Mouse (Mus musculus) thymus, postnatal 14 days (tissue): ENCODE measurements around the gene Nop16.

Experiments used
- DNase-seq: peaks from one replicate; pipeline ENCODE4 v3.0.0; 2021

Gene Nop16

DNA sequence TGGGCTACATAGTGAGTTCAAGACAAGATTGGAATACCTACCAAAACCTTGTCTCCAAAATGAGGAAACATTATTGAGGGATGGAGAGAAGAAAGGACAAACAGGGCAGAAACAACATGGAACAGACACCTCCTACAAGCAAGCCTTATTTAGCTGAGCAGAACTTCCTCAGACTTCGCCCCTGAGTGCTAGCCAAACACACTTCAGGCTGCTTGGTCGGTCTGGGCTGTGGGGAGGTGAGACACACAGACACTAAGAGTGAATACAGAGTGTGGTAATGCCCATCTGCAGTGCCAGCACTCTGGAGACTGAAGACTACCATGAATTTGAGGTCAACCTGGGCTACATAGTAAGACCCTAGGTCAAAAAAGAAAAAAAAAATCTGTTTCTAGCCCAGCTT is 30.2 kb downstream of the Nop16 start:
- no peak for DNase-seq

DNA sequence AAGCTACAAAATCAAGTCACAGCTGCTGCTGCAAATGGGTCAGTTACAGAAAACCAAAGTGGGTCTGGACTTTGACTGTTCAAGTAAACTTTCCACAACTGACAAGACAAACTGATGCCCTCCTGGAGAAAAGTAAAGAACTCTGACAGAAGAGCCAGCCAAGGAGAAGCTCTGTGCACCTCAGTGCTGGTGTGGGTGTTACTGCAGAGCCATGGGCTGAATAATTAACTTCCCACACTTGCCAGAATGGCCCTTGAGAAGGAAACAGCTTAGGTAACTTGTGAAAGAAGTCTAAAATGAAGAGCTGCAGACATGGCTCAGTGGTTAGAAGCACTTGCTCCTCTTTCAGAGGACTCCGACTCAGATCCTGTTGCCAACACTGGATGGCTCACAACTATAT is 32.2 kb downstream of the Nop16 start:
- no peak for DNase-seq

DNA sequence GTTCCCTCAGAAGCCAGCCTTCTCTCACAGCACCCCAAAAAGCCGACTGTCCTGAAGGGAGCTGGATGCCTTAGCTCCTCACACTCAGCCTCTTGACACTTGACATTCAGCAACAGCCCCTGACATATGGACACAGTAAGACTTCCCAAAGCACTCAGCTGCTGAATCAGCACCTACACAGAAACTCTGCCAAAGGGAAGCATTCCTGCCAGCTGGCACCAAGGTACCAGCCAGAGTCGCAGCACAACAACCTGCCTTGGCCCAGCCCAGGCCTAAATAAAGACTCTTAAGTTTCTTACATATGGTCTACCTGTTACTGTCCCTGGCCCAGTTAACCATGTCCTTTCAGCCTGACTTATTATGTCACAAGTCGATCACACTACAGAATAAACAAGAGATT is 33.1 kb downstream of the Nop16 start:
- no peak for DNase-seq

DNA sequence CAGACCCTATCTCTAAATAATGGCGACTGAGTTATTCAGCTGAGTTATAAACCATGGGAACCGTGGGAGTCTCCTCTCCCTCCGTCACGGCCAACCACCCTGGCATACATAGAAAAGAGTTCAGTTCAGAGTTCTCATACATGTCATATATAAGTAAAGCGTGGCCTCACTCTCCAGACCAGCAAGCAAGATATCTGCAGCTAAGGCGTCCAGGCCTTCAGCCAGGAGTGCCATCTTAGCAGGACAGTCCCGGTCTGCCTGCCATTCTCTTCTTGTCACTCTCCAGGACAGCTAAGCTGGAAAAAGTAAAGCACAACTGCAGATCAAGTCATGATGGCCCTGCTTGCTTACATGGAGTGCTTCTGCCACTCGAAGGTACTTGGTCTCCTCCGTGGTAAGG is 33.7 kb downstream of the Nop16 start:
- no peak for DNase-seq

DNA sequence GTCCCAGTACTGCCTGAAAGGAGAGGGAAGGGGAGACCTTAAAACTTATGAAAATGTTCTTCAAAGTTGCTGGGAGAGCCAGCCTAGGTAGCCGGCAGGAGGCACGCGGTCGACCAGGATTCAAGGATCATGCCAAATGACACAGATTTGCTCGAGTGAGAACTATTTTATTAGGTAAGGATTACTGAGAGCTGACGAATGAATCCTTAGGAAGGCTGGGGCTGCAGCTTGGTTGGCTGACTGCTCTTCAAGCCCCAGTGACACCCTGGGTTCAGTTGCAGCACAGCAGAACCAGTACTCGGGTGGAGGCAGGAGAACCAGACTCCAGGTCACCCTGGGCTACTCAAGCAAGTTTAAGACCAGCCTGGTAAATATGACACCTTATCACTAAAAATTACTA is 41.9 kb downstream of the Nop16 start:
- DNase-seq: no peak
